Mouse (Mus musculus) monocyte, adult 2 months (primary cell): Measurements from ENCODE around the gene Kcnb1.

Experiments used
- DNase-seq, 2 experiments: peaks; one replicate each; pipeline ENCODE4 v3.0.0; 2022; ENCODE audit warnings: low spot score in 2 of 2, low read depth in 1 of 2

Kcnb1 gene

GRCm38 (mm10) chr2:167062965-167063880 is 126.7 kb downstream of the Kcnb1 start, which contains the start of gene Znfx1:
Znfx1 (minus strand) TSS chr2:167063015.
- peak; percentile 93 to 96 for DNase-seq

- peak; percentile 90 to 91 for DNase-seq
Measured at GRCm38 (mm10) chr2:167062497-167062911, 127.5 kb downstream of the Kcnb1 start.

- no peak for DNase-seq
Measured at GRCm38 (mm10) chr2:167061381-167062034, 128.4 kb downstream of the Kcnb1 start.

GRCm38 (mm10) chr2:167060761-167061160 is 129.2 kb downstream of the Kcnb1 start:
- DNase-seq, result no peak

- no peak for DNase-seq
Measured at GRCm38 (mm10) chr2:167060360-167060759, 129.6 kb downstream of the Kcnb1 start.

- DNase-seq, result no peak
Measured at GRCm38 (mm10) chr2:167059960-167060359, 130.0 kb downstream of the Kcnb1 start.

GRCm38 (mm10) chr2:167059536-167059935 is 130.4 kb downstream of the Kcnb1 start:
- DNase-seq, result no peak

GRCm38 (mm10) chr2:167058814-167059387 is 131.1 kb downstream of the Kcnb1 start:
- no peak for DNase-seq

- no peak for DNase-seq
Measured at GRCm38 (mm10) chr2:167058201-167058600, 131.8 kb downstream of the Kcnb1 start.

GRCm38 (mm10) chr2:167056942-167057323 is 133.0 kb downstream of the Kcnb1 start:
- no peak for DNase-seq

- no peak for DNase-seq
Measured at GRCm38 (mm10) chr2:167056210-167056941, 133.6 kb downstream of the Kcnb1 start.

GRCm38 (mm10) chr2:167055386-167055785 is 134.6 kb downstream of the Kcnb1 start:
- no peak for DNase-seq

- no peak for DNase-seq
Measured at GRCm38 (mm10) chr2:167053127-167053844, 136.7 kb downstream of the Kcnb1 start.

GRCm38 (mm10) chr2:167048698-167049358 is 141.1 kb downstream of the Kcnb1 start:
- DNase-seq, result no peak

- no peak for DNase-seq
Measured at GRCm38 (mm10) chr2:167048223-167048622, 141.7 kb downstream of the Kcnb1 start.
